Mouse (Mus musculus): ENCODE measurements around the gene Cacna2d1. TPM values are rescaled to one million over a fixed set of nuclear protein-coding genes. Genes with fewer than 3 reads are reported as not detected.

Gene Cacna2d1
- polyA plus RNA-seq (2015; fragmentation: Nextera tagmentation; extraction: Ambion mirVana) = 1.1 and 1.3 TPM in 2 replicates

- DNase-seq (ENCODE audit: low spot score) = no peak
Measured at GRCm38 (mm10) chr5:15934376-15935233, at the start of gene Cacna2d1. TSS of gene Cacna2d1 (plus strand) at chr5:15934691.

GRCm38 (mm10) chr5:15895098-15895497 is 39.4 kb upstream of the Cacna2d1 start:
- no peak for DNase-seq (ENCODE audit: low spot score)

- no peak for DNase-seq (ENCODE audit: low spot score)
Measured at GRCm38 (mm10) chr5:15896706-15897105, 37.8 kb upstream of the Cacna2d1 start.

- DNase-seq (ENCODE audit: low spot score) = no peak
Measured at GRCm38 (mm10) chr5:15906446-15906845, 28.0 kb upstream of the Cacna2d1 start.

- DNase-seq (ENCODE audit: low spot score) = no peak
Measured at GRCm38 (mm10) chr5:15914931-15915330, 19.6 kb upstream of the Cacna2d1 start.

- DNase-seq (ENCODE audit: low spot score) = no peak
Measured at GRCm38 (mm10) chr5:15928506-15928905, 6.0 kb upstream of the Cacna2d1 start.

GRCm38 (mm10) chr5:15933017-15933416 is 1.5 kb upstream of the Cacna2d1 start:
- DNase-seq (ENCODE audit: low spot score) = no peak

GRCm38 (mm10) chr5:15933581-15934375 is 713 bp upstream of the Cacna2d1 start:
- DNase-seq (ENCODE audit: low spot score) = no peak

- DNase-seq (ENCODE audit: low spot score) = no peak
Measured at GRCm38 (mm10) chr5:15935234-15935728, 790 bp downstream of the Cacna2d1 start.

- no peak for DNase-seq (ENCODE audit: low spot score)
Measured at GRCm38 (mm10) chr5:15935831-15936710, 1.6 kb downstream of the Cacna2d1 start.

GRCm38 (mm10) chr5:15941191-15941725 is 6.8 kb downstream of the Cacna2d1 start:
- DNase-seq (ENCODE audit: low spot score) = no peak

GRCm38 (mm10) chr5:15942051-15942450 is 7.6 kb downstream of the Cacna2d1 start:
- DNase-seq (ENCODE audit: low spot score) = no peak

GRCm38 (mm10) chr5:15948290-15949037 is 14.0 kb downstream of the Cacna2d1 start:
- no peak for DNase-seq (ENCODE audit: low spot score)

- no peak for DNase-seq (ENCODE audit: low spot score)
Measured at GRCm38 (mm10) chr5:15959760-15960159, 25.3 kb downstream of the Cacna2d1 start.

GRCm38 (mm10) chr5:15961866-15962265 is 27.4 kb downstream of the Cacna2d1 start:
- DNase-seq (ENCODE audit: low spot score) = no peak

GRCm38 (mm10) chr5:15966888-15967287 is 32.4 kb downstream of the Cacna2d1 start:
- DNase-seq (ENCODE audit: low spot score) = no peak

- DNase-seq (ENCODE audit: low spot score) = no peak
Measured at GRCm38 (mm10) chr5:15971821-15972220, 37.3 kb downstream of the Cacna2d1 start.

- no peak for DNase-seq (ENCODE audit: low spot score)
Measured at GRCm38 (mm10) chr5:15972351-15972750, 37.9 kb downstream of the Cacna2d1 start.

- no peak for DNase-seq (ENCODE audit: low spot score)
Measured at GRCm38 (mm10) chr5:15974652-15975051, 40.2 kb downstream of the Cacna2d1 start.

- DNase-seq (ENCODE audit: low spot score) = no peak
Measured at GRCm38 (mm10) chr5:15979225-15979624, 44.7 kb downstream of the Cacna2d1 start.
